Mouse (Mus musculus) embryo, embryonic 10 days (tissue): ENCODE results near the gene Ppif.

Experiments
- DNase-seq: peaks from one replicate; pipeline ENCODE4 v3.0.0-alpha.2; 2015; ENCODE audit warnings: low spot score

Gene Ppif

DNA sequence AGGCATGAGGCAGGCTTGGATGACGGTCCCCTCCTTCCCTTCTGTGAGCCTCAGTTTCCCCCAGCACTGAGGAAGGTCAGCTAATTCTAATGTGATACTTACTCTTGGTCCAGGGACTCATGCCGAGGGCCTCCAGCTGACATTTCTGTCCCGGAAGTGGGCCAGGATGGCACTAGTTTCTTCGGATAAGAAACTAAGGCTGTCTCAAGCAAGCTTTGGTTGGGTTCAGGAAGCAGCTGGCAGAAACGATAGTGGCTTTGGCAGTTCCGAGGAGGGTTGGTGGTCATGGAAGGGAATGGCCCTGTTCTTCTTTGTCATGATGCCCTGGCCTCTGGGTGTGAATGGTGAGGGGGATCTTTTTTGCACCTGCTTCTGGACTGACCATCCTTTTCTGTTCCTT lies 1.1 kb downstream of the Ppif start:
- no peak for DNase-seq

- DNase-seq: no peak
These were observed 2.4 kb downstream of the Ppif start for GRCm38 (mm10) chr14:25696356-25696755.

GRCm38 (mm10) chr14:25701986-25702385 lies 8.0 kb downstream of the Ppif start:
- DNase-seq: peak; percentile 80

GRCm38 (mm10) chr14:25707691-25708181 lies 13.8 kb downstream of the Ppif start:
- DNase-seq: peak; percentile 72

DNA sequence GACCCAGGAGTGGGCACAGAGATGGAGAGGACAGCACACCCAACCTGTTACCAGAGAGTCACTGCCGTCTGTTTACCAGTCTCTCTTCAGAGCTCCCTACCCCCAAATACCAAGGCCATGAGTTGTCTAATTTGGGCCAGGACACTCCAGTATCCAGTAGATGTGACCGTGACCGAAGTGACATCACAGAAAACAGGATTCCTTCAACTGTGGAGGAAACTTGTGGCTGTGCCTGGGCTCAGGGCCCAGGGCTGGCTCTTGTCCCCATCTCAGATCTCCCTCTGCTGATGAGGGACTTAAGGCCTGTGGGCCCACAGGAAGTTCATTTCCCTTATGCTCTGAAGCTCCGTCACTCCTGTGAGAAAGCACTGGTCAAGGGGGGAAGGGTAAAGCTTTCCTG lies 14.5 kb downstream of the Ppif start:
- no peak for DNase-seq

DNA sequence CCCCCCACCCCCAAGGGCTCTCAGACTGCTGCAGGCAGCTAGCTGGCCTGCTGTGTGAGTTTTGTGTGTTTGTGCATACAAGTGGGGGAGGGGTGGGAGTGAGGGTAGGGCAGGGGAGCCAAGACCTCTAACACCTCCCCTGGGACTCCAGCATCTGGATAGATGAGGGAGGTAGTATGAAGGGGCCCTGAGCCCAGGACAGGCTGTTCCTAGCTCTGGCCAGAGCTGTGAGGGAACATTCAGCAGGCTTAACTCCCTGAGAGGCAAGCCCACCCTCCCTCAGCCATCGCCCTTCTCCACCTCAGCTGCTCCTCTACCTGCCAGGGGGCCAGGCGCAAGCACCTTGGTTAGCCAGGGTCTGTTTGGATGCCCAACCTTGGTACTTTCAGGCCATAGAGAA lies 15.0 kb downstream of the Ppif start:
- DNase-seq: no peak

- DNase-seq: peak; percentile 57
These were observed 16.1 kb downstream of the Ppif start for GRCm38 (mm10) chr14:25710073-25710472.

GRCm38 (mm10) chr14:25710681-25711080 lies 16.7 kb downstream of the Ppif start:
- no peak for DNase-seq

DNA sequence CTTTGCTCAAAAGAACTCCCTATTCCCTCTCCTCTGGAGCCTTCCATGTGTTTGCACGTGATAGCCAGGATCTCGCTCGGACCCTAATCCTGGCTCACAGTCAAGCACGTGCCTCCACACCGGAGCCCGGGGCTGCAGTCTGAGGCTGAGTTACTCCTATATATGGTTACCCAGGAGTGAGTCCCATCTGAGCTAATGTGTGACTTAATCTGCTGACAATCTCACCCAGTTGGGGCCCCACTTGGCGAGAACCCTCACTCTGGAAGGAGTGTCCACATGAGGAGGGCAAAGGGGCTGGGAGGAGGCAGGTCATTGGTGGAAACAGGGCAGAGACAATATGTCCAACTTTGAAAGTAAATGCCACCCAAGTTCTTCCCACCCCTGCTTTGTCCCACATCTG lies 17.2 kb downstream of the Ppif start:
- no peak for DNase-seq

DNA sequence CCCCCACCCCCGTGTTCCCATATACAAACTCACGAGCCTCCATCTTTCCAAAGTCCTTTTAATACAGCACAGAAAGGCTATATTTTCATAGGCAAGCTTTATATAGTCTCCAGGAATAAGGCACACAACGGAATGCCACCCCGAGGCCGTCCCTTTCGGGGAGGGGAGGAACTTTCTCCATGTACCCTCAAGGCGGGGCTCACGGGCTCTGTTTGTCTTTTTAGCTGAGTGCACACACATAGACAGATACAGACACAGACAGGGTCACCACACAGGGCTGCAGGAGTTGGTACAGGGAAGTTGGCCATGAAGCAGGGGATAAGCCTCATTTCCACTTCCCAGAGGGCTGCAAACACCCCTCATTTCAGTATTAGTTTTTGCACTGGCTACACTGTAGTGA lies 17.6 kb downstream of the Ppif start:
- no peak for DNase-seq

- DNase-seq: peak; percentile 73
These were observed 19.5 kb downstream of the Ppif start for GRCm38 (mm10) chr14:25713443-25713842.

DNA sequence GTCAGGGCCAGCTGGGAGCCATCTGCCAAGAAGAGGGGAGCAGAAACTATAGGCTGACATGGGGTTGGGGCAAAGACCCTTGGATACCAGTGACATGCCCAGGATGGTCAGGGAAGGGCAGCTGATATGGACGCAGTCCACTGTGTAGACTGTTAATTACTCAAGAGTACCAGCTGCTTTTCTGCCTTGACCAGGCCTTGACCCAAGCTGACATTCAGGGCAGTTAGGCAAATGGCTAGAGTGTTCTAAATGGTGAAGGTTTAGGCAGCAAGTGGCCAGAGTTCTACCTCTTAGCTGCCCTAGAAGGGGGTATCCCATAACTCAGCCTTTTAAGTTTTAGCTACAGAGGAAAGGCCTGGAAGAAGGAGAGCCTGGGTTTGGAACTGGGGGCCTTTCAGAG lies 22.6 kb downstream of the Ppif start:
- no peak for DNase-seq

GRCm38 (mm10) chr14:25717718-25718117 lies 23.8 kb downstream of the Ppif start:
- no peak for DNase-seq

DNA sequence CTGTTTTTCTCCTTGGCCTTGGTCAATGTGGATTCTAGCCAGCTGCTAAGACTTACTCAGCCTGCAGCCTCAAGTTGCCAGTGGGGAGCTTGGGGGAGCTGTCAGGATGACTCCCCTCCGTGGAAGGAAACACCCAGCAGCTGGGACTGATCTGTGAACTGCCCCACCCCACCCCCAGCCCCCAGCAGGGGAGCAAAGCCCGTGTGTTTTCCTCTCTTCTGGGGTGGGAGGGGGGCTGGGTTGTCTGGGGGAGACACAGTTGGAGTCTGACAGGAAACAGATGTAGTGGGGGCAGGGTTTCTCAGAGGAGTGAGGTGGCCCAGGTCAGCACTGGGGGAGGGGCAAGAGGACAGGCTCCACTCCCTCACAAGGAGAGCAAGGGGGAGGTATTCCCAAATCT lies 24.5 kb downstream of the Ppif start:
- DNase-seq: peak; percentile 76

DNA sequence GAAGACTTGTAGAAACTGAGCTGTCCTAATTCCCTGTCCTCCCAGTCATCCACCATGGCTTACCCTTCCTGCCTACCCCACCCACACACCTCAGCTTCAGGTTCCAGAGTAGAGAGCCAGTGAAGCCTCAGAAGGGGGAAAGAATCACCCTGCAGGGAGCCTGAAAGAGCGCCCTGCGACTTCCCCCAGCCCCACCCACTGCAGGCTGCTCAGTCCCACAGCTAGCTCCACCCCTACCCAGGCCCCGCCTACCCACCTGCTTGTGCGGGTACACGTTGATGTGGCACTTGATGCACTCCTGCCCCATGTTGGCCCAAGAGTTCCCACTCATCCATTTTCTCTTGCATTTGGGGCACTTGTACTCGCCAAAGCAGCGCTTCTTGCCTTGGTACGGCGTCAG lies 25.4 kb downstream of the Ppif start:
- no peak for DNase-seq

- no peak for DNase-seq
These were observed 27.2 kb downstream of the Ppif start for GRCm38 (mm10) chr14:25720962-25721707.

GRCm38 (mm10) chr14:25725032-25725497 lies 31.1 kb downstream of the Ppif start:
- peak; percentile 64 for DNase-seq

DNA sequence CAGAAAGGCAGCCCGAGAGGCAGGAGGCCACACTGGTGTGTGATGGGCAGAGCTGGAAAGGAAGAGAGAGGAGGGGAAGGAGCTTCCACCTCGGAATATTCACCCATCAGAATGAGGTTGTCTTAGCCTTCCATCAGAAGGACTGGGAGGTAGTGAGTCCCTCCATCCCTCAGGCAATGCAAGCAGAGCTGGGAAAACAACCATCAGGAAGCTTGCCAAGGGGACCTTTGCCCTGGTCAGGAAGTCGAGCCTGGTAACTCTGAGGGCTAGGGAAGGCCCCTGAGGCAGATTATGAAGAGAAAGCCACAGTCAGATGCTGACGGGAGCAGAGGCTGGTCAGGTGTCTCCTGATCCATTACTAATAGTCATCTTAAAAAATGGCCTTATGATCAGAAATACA lies 31.7 kb downstream of the Ppif start:
- no peak for DNase-seq

GRCm38 (mm10) chr14:25726226-25727148 lies 32.5 kb downstream of the Ppif start:
- DNase-seq: peak; percentile 77

DNA sequence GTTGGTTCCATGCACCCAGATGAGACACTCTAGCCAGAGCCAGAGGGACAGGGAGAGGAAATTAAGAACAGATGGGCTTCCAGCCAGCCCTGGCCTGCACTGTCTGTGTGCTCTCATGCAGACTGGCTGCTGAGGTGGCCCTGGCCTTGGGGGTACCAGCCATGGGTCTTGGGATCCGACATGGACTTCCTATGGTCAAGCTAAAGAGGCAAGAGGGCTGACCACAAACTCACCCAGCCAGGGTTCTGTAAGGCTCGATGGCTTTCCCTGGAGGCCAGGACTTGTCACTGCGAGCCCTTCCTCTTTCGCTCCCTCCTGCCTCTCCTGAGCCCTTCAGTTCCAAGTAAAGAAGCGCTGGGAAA lies 33.2 kb downstream of the Ppif start:
- no peak for DNase-seq

GRCm38 (mm10) chr14:25734736-25735716 lies 41.1 kb downstream of the Ppif start:
- no peak for DNase-seq

GRCm38 (mm10) chr14:25736140-25736539 lies 42.2 kb downstream of the Ppif start:
- no peak for DNase-seq
